Mouse (Mus musculus): Measurements from ENCODE around the gene Cbx4.
"Not testable (repeated sequence)": the region's sequence is repeated elsewhere in the genome, so short reads cannot be mapped to it uniquely, and the experiment has no call there.

Cbx4 gene

DNA sequence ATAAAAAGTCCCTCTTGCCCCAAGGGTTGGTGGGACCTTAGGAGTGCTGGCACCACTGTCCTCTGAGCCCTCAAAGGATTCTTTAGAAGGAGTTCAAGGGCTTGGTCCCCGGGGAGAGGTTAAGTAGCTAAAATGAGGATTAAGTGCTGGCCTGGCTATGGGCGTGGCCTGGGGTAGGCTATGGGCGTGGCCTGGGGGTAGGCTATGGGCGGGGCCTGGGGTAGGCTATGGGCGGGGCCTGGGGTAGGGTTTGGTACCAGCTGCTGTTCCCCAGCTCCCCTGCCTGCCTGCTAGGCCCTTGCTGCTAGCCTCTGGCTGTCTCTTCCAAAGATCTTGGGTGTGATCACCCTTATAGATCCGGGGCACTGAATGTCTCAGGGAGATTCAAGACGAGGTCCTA, 25.3 kb upstream of the Cbx4 start:
- ATAC-seq (ENCODE audit: low TSS enrichment), result no peak

DNA sequence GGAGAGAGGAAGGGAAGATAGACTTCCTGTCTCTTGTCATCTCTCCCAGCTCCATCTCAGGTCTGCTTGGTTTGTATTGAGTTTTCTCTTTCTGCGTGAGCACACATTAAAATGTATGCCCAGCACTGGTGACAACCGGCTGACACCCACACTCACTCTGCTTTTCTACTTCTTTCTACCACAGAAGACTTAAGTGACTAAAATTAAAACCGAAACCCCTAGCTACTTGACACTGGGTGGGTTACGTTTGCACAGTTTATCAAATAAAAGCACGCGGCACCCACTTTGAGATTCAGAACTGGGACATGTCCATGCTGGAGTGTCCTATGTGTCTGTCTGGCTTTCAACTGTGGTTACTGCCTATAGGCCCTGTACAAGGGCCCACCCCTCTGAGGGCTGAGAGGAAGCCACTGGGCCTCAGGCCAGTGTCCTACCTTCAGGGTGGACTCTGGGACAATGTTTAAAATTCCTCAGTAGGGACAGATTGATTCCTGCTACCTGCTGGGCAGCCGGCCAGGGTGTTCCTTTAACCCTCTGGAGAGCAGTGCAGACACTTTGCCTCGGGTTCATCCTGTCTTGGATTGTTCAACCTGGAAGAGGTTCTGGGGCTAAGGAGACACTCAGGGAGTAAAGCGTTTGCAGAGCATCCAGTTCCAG, 23.5 kb upstream of the Cbx4 start:
- ATAC-seq (ENCODE audit: low TSS enrichment), result no peak; the same call in 1 of the 2 replicates

DNA sequence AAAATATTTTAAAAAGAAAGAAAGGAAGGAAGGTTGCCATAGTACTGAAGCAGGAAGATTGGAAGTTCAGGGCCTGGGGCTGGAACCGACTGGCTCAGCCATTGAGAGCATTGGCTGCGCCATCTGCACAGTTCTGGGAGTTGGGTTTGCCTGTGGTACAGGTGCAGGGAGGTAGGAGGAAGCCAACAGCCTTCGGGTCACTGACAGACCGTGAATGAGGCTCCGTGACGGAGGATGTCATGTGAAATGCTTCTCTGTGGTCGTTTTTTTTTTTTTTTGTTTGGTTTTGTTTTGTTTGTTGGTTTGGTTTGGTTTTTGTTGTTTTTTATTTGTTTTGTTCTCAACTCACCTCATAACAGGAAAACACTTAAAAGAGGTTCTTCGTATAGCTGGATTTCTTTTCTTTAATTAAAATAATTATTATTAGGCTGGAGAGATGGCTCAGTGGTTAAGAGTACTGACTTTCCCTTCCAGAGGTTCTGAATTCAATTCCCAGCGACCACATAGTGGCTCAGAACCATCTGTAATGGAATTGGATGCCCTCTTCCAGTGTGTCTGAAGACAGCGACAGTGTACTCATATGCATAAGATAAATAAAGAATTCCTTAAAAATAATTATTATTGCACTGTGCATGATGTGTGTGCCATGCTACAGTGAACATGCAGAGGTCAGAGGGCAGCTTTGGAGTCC, 22.7 kb upstream of the Cbx4 start:
- no peak for ATAC-seq (ENCODE audit: low TSS enrichment)

DNA sequence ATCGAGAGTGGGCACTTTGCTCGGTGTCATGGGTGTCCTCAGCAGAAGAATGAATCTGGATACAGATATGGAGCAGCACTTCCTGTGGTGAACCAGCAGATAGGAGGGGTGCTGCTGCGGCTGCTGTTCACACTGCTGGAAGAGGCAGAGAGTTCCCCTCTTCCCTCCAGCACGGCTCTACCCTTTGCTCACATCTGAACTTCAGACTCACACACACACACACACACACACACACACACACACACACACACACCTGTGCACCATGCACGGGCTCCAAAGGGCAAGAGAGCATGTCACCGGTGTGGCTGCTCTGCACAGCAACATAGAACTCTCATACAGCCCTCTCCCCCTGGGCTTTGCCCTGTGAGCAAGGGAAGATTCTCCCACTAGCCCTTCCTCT, 20.3 kb upstream of the Cbx4 start:
- no peak for ATAC-seq (ENCODE audit: low TSS enrichment)

DNA sequence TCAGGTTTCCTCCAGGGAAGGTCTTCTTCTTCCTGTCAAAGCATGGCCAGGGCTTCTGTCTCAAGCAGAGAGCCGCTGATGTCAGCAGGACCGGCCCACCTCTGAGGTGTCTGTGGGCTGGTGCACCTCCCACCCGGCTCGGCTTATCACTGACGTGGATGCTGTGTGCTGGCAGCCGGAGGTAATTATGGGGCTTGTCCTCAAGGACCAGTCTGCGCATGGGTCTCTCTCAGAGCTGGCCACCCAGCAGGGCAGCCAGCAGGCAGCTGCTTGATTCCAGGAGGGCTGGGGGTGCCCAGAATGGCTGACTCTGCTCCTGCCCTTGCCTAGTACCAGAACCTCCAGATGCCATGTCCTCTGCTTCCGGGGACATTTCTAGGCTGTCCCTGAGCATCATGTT, 19.7 kb upstream of the Cbx4 start:
- ATAC-seq (ENCODE audit: low TSS enrichment), result no peak

DNA sequence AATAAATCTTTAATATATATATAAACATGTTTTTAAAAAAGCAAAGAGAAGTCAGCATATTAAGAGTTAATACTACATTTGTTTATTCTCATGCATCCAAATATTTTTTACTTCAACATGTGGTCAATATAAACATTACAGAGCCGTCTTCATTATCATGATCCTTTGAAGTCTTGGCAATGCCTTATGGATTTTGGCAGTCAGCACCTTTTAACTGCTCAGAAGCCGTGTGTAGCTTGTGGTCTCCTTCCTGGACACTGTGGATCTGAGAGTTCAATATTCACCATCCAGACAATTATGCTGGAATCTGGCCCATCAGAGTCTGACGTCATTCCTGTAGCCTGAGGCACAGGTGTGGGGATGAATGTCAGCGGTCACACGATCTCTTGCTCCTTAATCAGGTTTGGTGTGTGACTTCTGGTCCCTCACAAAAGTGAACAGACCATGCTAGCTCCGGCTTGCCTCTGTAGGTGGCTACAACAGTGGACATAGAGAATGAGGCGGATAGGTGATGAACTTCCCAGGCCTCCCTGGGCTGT, 19.1 kb upstream of the Cbx4 start:
- ATAC-seq (ENCODE audit: low TSS enrichment), result no peak

DNA sequence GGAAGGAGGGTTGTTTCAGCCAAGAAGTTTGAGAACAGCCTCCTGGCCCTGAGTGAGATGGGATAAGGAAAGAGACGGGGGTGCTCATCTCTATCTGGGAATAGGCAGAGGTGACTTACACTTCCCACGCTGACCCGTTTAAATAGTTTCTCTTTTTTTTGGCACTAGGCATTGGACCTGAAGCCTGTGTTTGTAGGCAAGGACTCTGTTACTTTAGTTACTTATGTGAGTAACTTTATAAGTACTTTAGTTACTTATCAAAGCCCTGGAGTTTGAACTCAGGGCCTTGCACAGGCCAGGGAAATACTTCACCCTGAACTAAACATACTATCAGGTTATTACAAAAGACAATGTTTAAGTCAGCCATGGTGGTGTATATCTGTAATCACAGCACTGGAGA, 18.0 kb upstream of the Cbx4 start:
- ATAC-seq (ENCODE audit: low TSS enrichment), result no peak

DNA sequence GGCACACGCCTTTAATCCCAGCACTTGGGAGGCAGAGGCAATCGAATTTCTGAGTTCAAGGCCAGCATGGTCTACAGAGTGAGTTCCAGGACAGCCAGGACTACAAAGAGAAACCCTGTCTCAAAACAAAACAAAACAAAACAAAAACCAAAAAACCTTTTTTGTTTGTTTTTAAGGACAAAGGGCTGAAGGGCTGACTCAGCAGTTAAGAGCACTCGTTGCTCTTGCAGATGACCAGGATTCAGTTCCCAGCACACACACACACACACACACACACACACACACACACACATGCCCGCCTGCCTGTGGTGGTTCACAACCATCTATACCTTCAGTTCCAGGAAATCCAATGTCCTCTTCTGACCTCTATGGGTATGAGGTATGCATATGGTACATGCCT, 14.3 kb upstream of the Cbx4 start:
- ATAC-seq (ENCODE audit: low TSS enrichment), result not testable (repeated sequence)

DNA sequence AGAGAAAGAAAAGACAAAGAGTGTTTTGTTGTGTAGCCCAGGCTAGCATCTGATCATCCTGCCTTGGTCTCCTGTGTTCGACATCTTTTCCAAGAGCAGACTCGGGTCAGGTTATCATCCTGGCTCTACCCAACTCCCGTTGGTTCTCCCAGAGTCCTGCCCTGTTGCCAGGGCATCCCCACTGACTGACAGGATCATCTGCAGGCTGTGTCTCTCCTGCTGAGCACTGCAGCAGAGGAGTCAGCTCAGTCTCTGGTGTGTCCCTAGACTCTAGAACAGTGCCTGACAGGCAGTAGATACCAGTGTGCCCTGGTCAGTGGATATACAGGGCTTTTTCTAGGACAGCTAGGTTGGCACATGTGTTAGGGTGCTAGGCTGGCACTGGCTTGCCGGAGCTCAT, 12.2 kb upstream of the Cbx4 start:
- ATAC-seq (ENCODE audit: low TSS enrichment), result no peak

DNA sequence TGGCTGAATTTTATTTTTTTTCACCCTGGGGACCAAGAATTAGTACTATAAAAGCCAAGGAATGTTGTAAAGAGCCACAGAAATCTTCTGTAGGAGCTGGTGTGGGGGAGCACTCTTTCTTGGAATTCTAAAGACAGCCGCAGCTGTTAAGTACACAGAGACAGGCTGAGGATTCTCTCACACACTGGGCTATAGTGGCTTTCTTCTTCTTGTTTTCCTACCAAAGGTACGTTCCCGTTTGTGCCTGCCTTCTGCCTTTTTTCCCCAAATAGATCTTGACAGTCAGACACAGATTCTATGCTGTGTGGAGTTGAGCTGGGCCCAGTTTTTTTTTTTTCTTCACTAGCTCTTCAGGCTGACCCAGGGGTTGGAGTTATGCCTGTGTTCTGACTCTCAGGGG, 9.4 kb upstream of the Cbx4 start:
- peak; percentile 59; the same call in 1 of the 2 replicates for ATAC-seq (ENCODE audit: low TSS enrichment)

DNA sequence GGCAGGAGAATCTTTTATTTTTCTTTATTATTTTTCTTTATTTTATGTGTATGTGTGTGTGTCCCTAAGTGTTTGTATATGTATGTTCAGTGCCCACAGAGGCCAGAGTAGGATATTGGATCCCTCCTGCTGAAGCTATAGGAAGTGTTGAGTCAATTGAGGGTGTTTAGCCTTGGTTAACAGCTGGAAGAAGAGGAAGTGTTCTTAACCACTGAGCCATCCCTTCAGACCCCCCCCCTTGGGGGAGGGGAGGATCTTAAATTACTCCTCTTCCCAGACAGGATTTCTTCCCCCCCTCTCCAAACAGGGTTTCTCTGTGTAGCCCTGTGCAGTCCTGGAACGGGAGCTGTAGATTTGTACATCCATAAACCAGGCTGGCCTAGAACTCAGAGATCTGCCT, 7.3 kb upstream of the Cbx4 start:
- ATAC-seq (ENCODE audit: low TSS enrichment), result no peak

DNA sequence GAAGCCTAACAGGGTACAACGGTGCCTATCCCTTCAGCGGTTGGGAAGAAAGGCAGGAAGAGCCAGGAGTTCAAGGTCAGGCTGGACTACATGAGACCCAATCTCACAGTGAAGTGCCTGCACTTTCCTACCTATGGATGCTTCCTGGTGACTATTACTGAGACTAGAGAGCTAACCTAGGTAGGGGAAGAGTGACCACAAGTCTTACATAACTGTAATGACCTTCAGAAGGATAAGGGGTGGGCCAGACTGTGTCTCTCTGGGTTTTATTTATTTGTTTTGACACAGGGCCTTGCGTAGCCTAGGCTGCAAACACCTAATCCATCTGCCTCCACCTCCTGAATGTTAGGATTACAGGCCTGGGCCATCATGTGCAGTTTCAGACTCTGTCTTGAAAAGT, 6.3 kb upstream of the Cbx4 start:
- no peak for ATAC-seq (ENCODE audit: low TSS enrichment)

DNA sequence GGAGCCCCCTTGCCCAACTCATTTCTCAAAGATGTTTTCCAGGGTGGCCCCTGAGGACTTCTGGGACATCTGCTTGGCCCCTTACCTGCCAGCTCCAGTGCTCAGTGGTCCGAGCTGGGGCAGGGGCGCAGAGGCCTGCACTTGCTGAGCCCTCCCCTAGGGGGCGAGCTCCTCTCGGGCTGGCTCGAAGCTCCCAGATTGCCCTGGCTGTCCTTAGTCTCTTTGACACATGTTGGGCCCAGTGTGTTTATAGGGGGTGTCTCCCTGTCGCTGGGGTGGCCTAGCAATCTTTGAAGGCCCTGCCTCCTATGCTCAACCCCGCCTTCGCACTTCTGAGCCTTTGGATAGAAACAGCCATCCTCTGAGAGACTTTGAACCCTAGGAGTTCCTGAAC, 5.6 kb upstream of the Cbx4 start:
- peak; percentile 21; the same call in 1 of the 2 replicates for ATAC-seq (ENCODE audit: low TSS enrichment)

DNA sequence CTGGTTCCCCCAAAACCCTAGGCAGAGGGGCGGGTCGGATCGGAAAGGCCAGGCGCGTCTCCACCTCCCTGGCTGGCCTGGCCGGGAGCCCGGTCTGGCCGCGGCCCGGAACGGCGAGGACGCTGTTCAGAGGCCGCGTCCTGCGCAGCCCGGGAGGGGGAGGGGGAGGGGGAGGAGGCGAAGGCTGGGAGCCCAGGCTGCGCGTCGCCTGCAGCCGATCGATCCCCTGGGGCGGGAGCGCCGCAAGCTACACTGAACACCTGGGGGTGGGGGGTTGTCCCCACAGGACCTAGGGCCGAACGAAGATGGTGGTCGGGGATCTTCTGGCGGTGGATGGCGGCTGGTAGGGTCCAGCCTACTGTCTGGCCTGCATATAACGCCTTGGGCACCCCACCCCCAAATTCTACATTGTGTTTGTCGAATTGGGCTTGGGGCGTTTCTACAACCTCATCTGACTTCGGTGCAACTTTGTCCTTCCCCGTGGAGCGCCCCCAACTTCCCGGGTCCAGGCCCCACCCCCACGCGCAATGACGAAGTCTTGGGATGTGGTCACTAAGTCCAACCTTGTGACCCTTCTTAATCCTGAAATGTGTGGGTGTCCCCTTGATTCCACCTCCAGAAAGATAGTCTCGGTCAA, 5.1 kb upstream of the Cbx4 start:
- ATAC-seq (ENCODE audit: low TSS enrichment), result no peak

DNA sequence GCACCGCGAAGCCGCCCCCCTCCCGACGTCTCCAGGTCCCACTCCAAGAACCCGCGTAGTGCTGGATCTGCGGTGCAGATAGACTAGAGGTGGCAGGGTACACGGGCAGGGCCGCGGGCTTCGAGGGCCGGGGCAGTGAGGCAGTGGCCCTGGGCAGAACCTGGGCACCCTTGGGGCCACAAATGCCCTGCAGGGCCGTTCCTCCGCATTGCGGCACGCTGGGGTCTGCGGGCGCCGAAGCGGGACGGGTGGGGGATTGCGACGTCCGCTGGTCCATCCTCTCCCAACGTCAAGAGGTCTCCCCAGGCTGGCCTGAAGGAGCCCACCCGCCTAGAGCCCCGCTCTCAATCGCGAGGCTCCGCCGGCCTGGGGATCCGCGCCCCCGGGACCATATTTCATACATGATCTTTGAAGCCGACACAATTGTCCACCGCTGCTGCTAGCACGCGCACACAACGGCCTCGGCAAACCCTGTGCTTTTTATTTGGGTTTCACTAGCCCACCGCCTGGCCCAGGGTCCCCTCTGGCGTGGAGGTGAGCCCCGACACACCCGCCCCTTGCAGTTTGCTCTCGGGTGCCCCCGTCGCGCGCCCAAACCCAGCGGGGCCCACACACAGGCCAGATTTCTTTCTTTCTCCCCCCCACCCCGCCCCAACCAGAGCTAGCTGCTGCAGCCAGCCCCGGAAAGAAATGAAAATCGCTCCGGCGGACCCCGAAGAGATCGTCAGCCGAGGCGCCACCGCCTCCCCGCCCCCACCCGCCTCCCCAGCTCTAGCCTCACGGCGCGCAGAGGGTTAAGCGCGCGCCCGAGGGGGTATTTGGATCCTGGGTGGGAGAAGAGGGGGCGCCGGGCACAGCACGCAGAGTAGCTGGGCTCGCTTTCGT, 4.3 kb upstream of the Cbx4 start:
- ATAC-seq (ENCODE audit: low TSS enrichment), result no peak

DNA sequence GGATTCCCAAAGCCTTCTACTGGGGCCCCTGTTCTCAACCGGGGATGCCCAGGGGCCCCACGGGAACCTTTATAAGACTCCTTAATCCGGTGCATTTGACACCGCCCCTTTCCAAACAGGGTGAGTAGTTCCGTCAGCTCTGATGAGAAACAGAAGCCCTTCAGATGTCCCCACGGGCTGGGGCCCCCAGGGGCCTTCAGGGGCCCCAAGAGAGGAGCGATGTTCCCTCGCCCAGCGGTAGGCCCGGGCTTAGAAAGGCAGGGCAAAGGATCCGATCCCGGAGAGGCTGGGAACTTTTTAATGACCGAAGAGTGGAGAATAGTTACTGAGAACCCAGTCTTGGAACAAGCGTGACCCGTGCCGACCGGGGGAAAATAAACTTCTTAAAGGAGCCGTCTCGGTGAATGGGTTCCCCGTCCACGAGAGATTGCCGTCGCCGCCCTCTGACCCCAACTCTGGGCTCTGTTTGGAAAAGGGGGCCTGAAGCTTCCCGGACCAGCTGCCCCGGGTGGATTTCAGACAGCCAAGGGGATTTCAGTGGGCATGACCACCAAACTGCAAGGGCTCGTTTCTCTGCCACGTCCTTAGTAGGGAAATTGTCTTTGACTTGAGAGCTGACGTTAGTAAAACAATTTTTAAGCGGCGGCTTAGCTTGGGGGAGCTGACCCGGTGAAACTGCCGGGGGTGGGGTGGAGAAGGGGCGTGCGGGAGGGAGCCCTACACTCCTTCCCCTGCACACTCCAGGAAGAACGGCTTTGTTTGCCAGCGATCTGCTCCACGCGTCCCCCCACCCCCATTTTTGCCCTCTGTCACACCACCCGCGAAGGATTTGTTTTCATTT, 3.4 kb upstream of the Cbx4 start:
- no peak for ATAC-seq (ENCODE audit: low TSS enrichment)

DNA sequence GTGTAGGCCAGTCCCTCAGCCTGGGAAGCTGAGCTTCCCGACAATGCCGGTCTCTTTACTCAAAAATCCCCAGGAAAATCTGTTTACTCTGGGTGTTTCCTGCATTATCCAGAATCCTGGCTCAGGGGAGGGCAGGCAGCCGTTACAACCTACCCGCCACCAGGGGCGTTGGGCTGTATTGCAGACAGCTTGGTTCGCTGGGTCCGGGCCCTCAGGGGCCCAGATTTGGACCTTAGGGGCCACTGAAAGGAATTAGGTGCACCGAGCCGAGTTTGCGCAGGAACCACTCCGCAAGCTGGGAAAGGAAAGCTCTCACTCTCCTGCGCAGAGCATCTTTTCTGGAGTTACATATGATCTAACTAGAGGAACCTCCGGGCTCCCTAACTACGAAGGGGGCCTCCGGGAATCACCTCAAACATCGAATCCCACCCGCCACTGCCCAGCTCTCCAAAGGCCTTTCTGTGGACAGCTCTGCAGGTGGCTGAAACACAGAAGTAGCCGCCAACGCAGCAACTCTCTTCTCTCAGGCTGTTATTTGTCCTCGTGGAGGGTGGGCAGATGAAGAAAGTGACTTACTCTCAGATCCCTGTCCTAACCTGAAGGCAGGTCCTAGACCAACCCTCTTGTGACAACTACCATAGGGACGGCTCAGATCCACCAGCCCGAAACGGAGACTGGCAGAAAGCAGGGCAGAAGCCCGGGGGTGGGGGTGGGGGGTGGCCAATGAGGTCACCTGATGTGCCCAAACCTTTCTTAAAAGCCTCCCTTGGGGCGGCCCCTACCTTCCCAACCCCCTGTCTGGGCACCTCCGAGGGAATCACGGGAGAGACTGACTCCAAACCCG, 2.6 kb upstream of the Cbx4 start:
- ATAC-seq (ENCODE audit: low TSS enrichment), result no peak

DNA sequence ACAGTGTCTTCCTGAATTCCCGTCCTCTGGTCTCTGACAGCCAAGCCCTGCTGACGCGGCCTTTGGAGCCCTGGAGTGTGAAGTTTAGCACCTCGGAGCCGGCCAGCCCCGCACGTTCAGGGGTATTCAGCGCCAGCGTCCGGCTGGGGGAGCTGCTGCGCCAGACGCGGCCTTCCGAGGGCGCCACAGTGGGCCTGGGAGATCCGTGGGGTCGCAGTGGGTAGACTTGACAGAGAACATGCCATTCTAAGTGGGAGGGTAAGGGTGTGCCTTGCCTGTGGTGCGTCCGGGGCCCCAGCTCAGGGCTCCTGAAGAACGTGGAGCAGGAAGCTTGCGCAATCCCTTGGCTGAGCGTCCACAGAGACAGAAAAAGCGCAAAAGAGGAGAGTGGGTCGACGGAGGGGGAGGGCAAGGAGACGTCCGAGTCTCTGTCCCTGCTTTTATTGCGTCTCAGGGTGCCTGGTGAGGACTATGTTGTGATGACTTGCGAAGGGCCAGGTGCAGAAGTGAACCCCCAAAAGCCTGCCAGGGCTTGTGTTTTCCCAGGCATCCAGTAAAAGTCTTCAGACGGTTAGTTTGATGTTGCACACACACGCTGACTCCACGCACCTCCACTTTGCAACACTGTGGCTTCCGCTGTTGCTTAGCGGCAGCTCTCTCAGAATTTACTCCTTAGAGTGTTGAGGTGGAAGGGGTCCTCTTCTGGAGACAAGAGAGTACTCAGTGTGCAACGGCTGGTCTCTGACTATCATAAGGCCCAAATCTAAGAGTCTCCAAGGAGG, 1.5 kb upstream of the Cbx4 start:
- no peak for ATAC-seq (ENCODE audit: low TSS enrichment)

DNA sequence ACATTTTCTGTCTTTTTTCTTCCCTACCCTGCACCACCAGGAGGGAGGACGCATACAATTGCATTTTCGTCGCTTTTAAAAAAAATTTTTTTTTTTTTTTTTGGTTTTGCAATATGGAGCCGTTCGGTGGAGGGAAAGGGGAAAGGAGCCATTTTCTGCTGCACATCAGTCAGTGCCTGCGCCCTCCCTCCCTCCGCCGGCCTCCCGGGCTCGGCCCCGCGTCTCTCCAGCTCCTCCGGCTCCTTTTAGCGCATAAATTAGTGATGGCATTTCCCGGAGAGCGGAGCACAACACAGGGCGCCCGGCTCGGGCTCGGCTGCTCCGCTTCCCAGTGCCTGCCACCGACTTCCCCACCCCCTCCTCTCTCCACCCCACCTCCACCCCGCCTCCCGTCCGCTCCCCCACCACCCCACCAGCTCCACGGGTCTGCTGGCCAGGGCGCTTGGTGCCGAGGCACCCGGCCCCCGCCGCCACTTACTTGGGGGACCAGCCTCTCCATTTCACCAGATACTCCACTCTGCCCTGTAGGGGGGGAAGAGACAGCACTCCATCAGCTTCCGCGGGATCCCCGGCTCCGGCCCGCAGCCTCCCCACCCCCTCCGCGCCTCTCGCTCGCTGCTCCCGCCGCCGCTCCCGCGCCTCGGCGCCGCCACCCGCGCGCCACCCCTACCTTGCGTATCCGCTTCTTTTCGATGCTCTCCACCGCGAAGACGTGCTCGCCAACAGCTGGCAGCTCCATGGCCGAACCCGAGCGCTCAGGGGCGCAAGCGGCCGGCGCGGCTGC, 550 bp downstream of the Cbx4 start:
- ATAC-seq (ENCODE audit: low TSS enrichment), result peak; percentile 41

All from frontal cortex, adult (tissue).